Mouse (Mus musculus): ENCODE measurements at regions not wholly inside any gene's neighbourhood (a gene's known extent, or its start where the extent isn't known, plus 50 kb on each side); places are given as distances from the start of the nearest gene placed in this dataset.

DNA sequence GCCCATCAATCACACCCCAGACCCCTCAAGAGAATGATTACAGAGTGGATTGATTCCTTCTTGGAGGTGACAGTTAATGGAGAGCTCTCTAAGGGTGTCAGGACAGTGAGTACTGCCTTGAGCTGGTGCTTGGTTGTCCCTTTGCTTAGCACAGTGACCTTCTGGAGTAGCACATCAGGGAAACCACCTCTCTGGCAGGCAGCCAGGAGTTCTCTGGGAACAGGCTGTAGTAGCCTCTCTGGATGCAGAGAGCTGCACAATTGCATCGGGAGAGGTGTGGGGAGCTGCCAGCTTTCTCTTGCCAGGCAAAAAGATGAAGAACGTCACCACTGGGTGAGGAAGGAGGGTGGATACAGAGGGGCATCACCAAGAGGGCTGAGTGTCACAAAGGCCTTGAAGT, 84.0 kb upstream of the Max start:
- H3K27ac ChIP-seq (replicated peaks): no peak overlapping the region
- WGBS: 44% methylated on average over 2 of the region's 2 CpGs
- H3K4me1 ChIP-seq: peaks cover 7% of the 10 kb centered on the region; the same call in 1 of the 2 replicates
- H3K9me3 ChIP-seq (replicated peaks): no peaks in the 10 kb centered on the region
- no peak overlapping the region for H3K4me3 ChIP-seq (replicated peaks)
- no peaks in the 10 kb centered on the region for H3K27me3 ChIP-seq (replicated peaks)
- H3K9ac ChIP-seq (replicated peaks): no peak overlapping the region
- no peak; the same call in 1 of the 2 replicates for ATAC-seq (ENCODE audit: low FRiP score)
- no peak overlapping the region for H3K4me2 ChIP-seq
- no peaks in the 10 kb centered on the region for H3K36me3 ChIP-seq

DNA sequence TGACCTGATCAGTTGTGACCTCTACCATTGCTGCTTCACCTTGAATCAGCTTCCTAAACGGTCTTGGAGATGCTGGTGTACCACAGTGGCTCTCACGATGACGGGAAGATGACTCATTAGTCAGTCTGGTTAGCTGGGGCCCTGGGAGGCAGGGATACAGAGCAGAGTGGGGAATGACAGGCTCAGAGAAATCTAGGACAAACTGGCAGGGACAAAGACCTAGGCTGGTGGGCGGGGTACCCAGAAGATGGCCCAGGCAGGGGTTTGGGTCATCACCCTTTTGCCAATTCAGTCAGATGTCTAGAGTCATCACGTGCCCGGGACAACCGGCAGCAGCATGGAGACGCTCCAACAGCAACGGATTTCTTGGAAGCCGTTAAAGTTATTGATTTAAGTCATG, 83.4 kb upstream of the Max start:
- Histone ChIP-seq H3K27me3 (replicated peaks) (no peaks in the 10 kb centered on the region), H3K27ac (replicated peaks) (no peak overlapping the region), H3K4me3 (replicated peaks) (no peak overlapping the region), H3K4me2 (no peak overlapping the region), H3K9ac (replicated peaks) (no peak overlapping the region), H3K4me1 (peaks cover 7% of the 10 kb centered on the region; the same call in 1 of the 2 replicates), H3K36me3 (no peaks in the 10 kb centered on the region), H3K9me3 (replicated peaks) (no peaks in the 10 kb centered on the region)
- 81% methylated on average over 10 of the region's 10 CpGs for WGBS
- ATAC-seq (ENCODE audit: low FRiP score): no peak

- no peak for ATAC-seq (ENCODE audit: low FRiP score)
- Histone ChIP-seq H3K4me2 (no peak overlapping the region), H3K9me3 (replicated peaks) (no peaks in the 10 kb centered on the region), H3K4me3 (replicated peaks) (no peak overlapping the region), H3K27ac (replicated peaks) (no peak overlapping the region), H3K4me1 (peaks cover 7% of the 10 kb centered on the region; the same call in 1 of the 2 replicates), H3K9ac (replicated peaks) (no peak overlapping the region), H3K27me3 (replicated peaks) (no peaks in the 10 kb centered on the region), H3K36me3 (no peaks in the 10 kb centered on the region)
- 66% methylated on average over 3 of the region's 4 CpGs for WGBS
Observed at GRCm38 (mm10) chr12:77042356-77042755, 80.4 kb upstream of the Max start.

- Histone ChIP-seq H3K4me3 (replicated peaks) (no peak overlapping the region), H3K4me2 (no peak overlapping the region), H3K4me1 (peaks cover 7% of the 10 kb centered on the region; the same call in 1 of the 2 replicates), H3K9ac (replicated peaks) (no peak overlapping the region), H3K9me3 (replicated peaks) (no peaks in the 10 kb centered on the region), H3K27me3 (replicated peaks) (no peaks in the 10 kb centered on the region), H3K36me3 (no peaks in the 10 kb centered on the region), H3K27ac (replicated peaks) (no peak overlapping the region)
- 50% methylated on average over 5 of the region's 5 CpGs for WGBS
- no peak for ATAC-seq (ENCODE audit: low FRiP score)
Observed at GRCm38 (mm10) chr12:77041141-77041540, 79.1 kb upstream of the Max start.

DNA sequence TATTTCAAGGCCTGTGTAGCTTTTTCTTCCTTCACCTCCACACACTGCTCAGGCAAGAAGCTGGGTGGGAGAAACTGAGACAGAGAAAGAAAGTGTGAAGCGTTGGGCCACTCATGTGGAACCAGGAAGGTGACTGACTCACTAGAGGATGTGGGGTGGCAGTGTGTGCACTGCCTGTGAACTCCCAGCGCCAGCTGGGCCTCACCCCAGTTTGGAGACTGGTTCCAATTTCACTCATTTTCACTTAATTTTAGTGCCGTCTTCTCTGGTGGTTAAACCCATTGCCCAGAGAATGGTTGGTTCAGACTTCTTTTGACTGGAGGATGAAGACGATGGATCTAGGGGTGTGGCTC, 77.9 kb upstream of the Max start:
- Histone ChIP-seq H3K27ac (replicated peaks) (no peak overlapping the region), H3K27me3 (replicated peaks) (no peaks in the 10 kb centered on the region), H3K9me3 (replicated peaks) (no peaks in the 10 kb centered on the region), H3K4me1 (peaks cover 4% of the 10 kb centered on the region; the same call in 1 of the 2 replicates), H3K9ac (replicated peaks) (no peak overlapping the region), H3K4me3 (replicated peaks) (no peak overlapping the region), H3K4me2 (no peak overlapping the region), H3K36me3 (no peaks in the 10 kb centered on the region)
- no peak for ATAC-seq (ENCODE audit: low FRiP score)
- 90% methylated on average over 4 of the region's 4 CpGs for WGBS

GRCm38 (mm10) chr12:77039295-77039952, 77.4 kb upstream of the Max start:
- Histone ChIP-seq H3K36me3 (no peaks in the 10 kb centered on the region), H3K4me3 (replicated peaks) (no peak overlapping the region), H3K9me3 (replicated peaks) (no peaks in the 10 kb centered on the region), H3K9ac (replicated peaks) (no peak overlapping the region), H3K27ac (replicated peaks) (no peak overlapping the region), H3K27me3 (replicated peaks) (no peaks in the 10 kb centered on the region), H3K4me2 (no peak overlapping the region), H3K4me1 (peaks cover 4% of the 10 kb centered on the region; the same call in 1 of the 2 replicates)
- WGBS: 83% methylated on average over 17 of the region's 17 CpGs
- no peak for ATAC-seq (ENCODE audit: low FRiP score)

DNA sequence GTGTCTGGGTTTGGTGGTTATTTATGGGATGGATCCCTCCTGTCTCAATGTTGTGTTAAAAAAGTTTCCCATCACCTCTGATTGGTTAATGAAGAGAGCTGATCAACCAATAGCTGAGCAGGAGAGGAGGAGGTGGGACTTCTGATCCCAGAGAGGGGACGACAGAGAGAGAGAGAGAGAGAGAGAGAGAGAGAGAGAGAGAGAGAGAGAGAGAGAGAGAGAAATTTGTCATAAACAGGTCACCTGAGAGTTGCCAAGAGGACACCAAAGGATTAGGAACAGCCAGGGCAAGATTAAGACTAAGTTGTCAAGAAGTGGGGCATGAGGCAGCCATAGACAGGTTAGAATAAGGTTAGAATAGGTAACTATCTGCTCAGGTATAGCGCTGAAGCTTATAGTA, 73.7 kb upstream of the Max start:
- Histone ChIP-seq H3K27me3 (replicated peaks) (no peaks in the 10 kb centered on the region), H3K4me1 (no peaks in the 10 kb centered on the region), H3K9ac (replicated peaks) (no peak overlapping the region), H3K4me2 (no peak overlapping the region), H3K4me3 (replicated peaks) (no peak overlapping the region), H3K9me3 (replicated peaks) (no peaks in the 10 kb centered on the region), H3K36me3 (no peaks in the 10 kb centered on the region), H3K27ac (replicated peaks) (no peak overlapping the region)
- no peak for ATAC-seq (ENCODE audit: low FRiP score)
- 53% methylated on average over 2 of the region's 2 CpGs for WGBS

DNA sequence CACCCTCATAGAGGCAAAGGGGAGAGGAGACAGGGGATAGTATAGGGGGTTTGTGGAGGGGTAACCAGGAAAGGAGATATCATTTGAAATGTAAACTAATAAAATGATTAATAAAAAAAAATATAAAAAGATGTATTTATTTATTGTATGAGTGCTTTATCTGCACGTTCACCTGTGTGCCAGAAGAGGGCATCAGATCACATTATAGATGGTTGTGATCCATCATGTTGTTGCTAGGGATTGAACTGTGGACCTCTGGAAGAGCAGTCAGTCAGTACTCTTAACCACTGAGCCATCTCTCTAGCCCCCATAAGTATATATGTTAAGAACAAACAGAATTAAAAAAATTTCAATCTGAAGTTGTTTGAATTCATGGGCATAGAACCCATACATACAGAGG, 69.4 kb upstream of the Max start:
- no peak for ATAC-seq (ENCODE audit: low FRiP score)
- Histone ChIP-seq H3K9me3 (replicated peaks) (no peaks in the 10 kb centered on the region), H3K4me3 (replicated peaks) (no peak overlapping the region), H3K4me1 (no peaks in the 10 kb centered on the region; the same call in 1 of the 2 replicates), H3K27ac (replicated peaks) (no peak overlapping the region), H3K4me2 (no peak overlapping the region), H3K9ac (replicated peaks) (no peak overlapping the region), H3K36me3 (no peaks in the 10 kb centered on the region), H3K27me3 (replicated peaks) (no peaks in the 10 kb centered on the region)
- WGBS: 72% methylated on average over 1 of the region's 1 CpGs

GRCm38 (mm10) chr12:77025431-77025879, 63.5 kb upstream of the Max start:
- no peaks in the 10 kb centered on the region for H3K9me3 ChIP-seq (replicated peaks)
- H3K4me2 ChIP-seq: no peak overlapping the region
- H3K4me3 ChIP-seq (replicated peaks): no peak overlapping the region
- no peak overlapping the region for H3K27ac ChIP-seq (replicated peaks)
- no peak for ATAC-seq (ENCODE audit: low FRiP score)
- peaks cover 16% of the 10 kb centered on the region for H3K4me1 ChIP-seq
- H3K9ac ChIP-seq (replicated peaks): no peak overlapping the region
- H3K27me3 ChIP-seq (replicated peaks): no peaks in the 10 kb centered on the region
- no peaks in the 10 kb centered on the region for H3K36me3 ChIP-seq
- WGBS: 88% methylated on average over 7 of the region's 7 CpGs

DNA sequence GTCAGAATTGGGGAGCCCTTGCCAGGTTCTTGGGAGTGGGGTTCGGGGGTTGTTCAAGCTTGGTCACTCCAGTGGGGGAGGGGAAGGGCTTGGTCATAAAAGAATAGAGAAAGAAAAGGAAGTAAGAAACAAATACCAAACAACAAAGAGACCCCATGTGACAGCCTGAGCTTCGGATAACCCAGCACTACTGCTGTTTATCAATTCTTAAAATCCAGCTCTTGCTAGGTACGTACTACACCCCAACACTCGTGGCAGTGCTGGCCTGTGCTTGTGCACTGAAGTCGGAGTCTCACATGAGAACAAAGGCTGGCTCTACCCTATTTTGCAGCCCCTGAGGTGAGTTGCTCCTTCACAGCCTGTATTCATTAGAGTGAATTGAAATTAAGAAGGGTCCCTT, 60.5 kb upstream of the Max start:
- Histone ChIP-seq H3K27me3 (replicated peaks) (no peaks in the 10 kb centered on the region), H3K4me3 (replicated peaks) (no peak overlapping the region), H3K9me3 (replicated peaks) (no peaks in the 10 kb centered on the region), H3K4me1 (peaks cover 16% of the 10 kb centered on the region), H3K9ac (replicated peaks) (no peak overlapping the region), H3K36me3 (no peaks in the 10 kb centered on the region), H3K27ac (replicated peaks) (peak overlapping the region; percentile 18; the same call in 1 of the 2 replicates), H3K4me2 (no peak overlapping the region)
- ATAC-seq (ENCODE audit: low FRiP score): no peak
- WGBS: 46% methylated on average over 5 of the region's 5 CpGs

DNA sequence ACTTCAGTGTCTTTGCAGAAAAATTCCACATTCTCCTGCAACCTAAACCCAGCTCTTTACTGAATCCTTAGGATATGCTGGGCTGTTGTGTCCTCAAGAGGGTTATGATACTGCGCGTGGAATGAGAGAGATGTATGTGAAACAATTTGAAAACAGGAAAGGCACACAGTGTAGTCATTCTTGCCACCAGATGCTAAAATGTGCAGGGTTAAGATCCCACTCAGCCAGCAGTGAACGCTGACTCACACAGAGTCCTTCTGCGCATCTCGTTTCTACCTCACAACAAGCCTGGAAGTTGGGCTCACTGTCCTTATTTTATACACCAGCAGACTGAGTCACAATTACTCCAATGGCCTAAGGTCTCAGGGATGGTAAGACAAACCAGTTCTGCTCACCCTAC, 59.9 kb upstream of the Max start:
- Histone ChIP-seq H3K4me2 (no peak overlapping the region), H3K9me3 (replicated peaks) (no peaks in the 10 kb centered on the region), H3K9ac (replicated peaks) (no peak overlapping the region), H3K27ac (replicated peaks) (no peak overlapping the region; the same call in 1 of the 2 replicates), H3K4me3 (replicated peaks) (no peak overlapping the region), H3K27me3 (replicated peaks) (no peaks in the 10 kb centered on the region), H3K36me3 (no peaks in the 10 kb centered on the region), H3K4me1 (peaks cover 16% of the 10 kb centered on the region)
- no peak for ATAC-seq (ENCODE audit: low FRiP score)
- 84% methylated on average over 5 of the region's 5 CpGs for WGBS

DNA sequence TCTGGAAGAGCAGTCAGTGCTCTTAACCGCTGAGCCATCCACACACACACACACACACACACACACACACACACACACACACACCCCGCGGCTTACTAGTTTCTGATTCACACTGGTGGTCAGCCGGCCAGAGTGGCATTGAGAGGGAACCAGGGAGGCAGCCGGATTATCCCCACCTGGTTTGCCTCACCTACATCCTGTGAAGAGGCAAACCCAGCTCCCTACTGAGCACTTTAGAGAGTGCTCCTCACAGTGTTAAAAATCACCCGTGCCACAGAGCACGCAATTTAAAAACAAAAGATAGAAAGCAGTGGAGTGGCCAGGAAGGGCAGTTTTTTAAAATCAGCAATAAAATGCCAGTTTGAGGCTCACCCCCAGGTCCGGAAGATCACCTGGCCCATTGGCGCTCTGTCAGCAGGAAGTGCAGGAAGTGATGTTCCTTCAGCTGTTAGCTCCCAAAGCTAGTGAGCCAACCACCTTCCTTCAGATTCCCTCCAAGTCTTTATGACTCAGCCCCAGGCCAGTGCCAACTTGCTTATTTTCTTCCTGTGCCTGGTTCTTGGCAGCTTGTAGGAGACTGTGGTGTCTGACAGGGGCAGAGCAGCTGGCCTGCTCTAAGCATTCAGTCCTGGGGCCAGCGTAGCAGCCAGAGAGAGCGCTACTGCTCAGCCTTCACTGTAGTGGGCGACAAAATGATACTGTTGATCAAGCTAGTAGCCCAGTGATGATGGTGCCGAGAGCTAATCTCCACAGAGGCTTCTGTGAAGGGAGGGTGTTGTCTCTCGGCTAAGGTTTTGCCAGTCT, 57.9 kb upstream of the Max start:
- Histone ChIP-seq H3K4me1 (peaks cover 16% of the 10 kb centered on the region), H3K27ac (replicated peaks) (no peak overlapping the region), H3K27me3 (replicated peaks) (no peaks in the 10 kb centered on the region), H3K9me3 (replicated peaks) (no peaks in the 10 kb centered on the region), H3K4me3 (replicated peaks) (no peak overlapping the region), H3K4me2 (no peak overlapping the region), H3K9ac (replicated peaks) (no peak overlapping the region), H3K36me3 (no peaks in the 10 kb centered on the region)
- no peak for ATAC-seq (ENCODE audit: low FRiP score)
- WGBS: 71% methylated on average over 14 of the region's 14 CpGs

Measured in neural tube, embryonic 15.5 days (tissue).